ENCODE assay signal across 17 mouse cellular contexts in genomic region chrX:101372946-101373345, GRCm38 (mm10). TPM values are rescaled to one million over a fixed set of nuclear protein-coding genes. Genes with fewer than 3 reads are reported as not detected.
"Had no signal": no experiment of that assay in that cellular context is flagged by ENCODE, and none has a peak within 500 bp of the region (broad histone marks: within the 10 kb centered on the region; RNA-seq: fewer than 3 reads in every experiment).

No protein-coding gene starts in this region.

- H3K27me3 ChIP-seq: lung, embryonic 15.5 days; midbrain, embryonic 15.5 days; neural tube, embryonic 12.5 days; stomach, embryonic 15.5 days had no signal

- H3K9me3 ChIP-seq: lung, embryonic 15.5 days; megakaryocyte, embryonic 14.5 days; midbrain, embryonic 13.5 days; midbrain, embryonic 15.5 days; neural tube, embryonic 12.5 days; stomach, embryonic 15.5 days had no signal

- H3K27ac ChIP-seq: lung, embryonic 15.5 days; macrophage; midbrain, embryonic 13.5 days; midbrain, embryonic 15.5 days; neural tube, embryonic 12.5 days; stomach, embryonic 15.5 days had no signal

- H3K4me1 ChIP-seq: lung, embryonic 15.5 days; midbrain, embryonic 13.5 days; midbrain, embryonic 15.5 days; neural tube, embryonic 12.5 days; stomach, embryonic 15.5 days had no signal

- H3K4me3 ChIP-seq: lung, embryonic 15.5 days; megakaryocyte, embryonic 14.5 days; midbrain, embryonic 13.5 days; midbrain, embryonic 15.5 days; neural tube, embryonic 12.5 days; stomach, embryonic 15.5 days had no signal

- H3K9ac ChIP-seq: lung, embryonic 15.5 days; midbrain, embryonic 13.5 days; midbrain, embryonic 15.5 days; neural tube, embryonic 12.5 days; stomach, embryonic 15.5 days had no signal

- H3K4me2 ChIP-seq: lung, embryonic 15.5 days; midbrain, embryonic 11.5 days; midbrain, embryonic 13.5 days; midbrain, embryonic 15.5 days; neural tube, embryonic 12.5 days; stomach, embryonic 15.5 days had no signal

- ATAC-seq: lung, postnatal 0 days; midbrain, embryonic 13.5 days; midbrain, embryonic 15.5 days had no signal

- H3K36me3 ChIP-seq: lung, embryonic 15.5 days; midbrain, embryonic 13.5 days; midbrain, embryonic 15.5 days; neural tube, embryonic 12.5 days; stomach, embryonic 15.5 days had no signal

- DNase-seq: lung, adult 2 months; lung, postnatal 14 days; lung, postnatal 36 days; right cerebral cortex, postnatal 14 days; thymus, adult 2 months; thymus, postnatal 25 days; thymus, postnatal 4 days had no signal

RNA-seq across cellular contexts. Expression of gene Gjb1, which starts 3.2 kb away (rescaled TPM):
- polyA plus RNA-seq: macrophage; midbrain, embryonic 11.5 days; testis, adult 2 months had no signal
